Mouse (Mus musculus) embryonic fibroblast, embryonic 13.5 days (primary cell): ENCODE measurements at regions not wholly inside any gene's neighbourhood (a gene's known extent, or its start where the extent isn't known, plus 50 kb on each side); places are given as distances from the start of the nearest gene placed in this dataset.
A peak's percentile ranks its signal among the peaks of the same experiment; 100 is the strongest.
"Not testable (repeated sequence)": the region's sequence is repeated elsewhere in the genome, so short reads cannot be mapped to it uniquely, and the experiment has no call there.

Experiments
- H3K27ac ChIP-seq: 2 replicates; pipeline ENCODE4 v1.5.1; 2012; ENCODE audit warnings: low read length, control low read depth, inconsistent platforms; ENCODE audit not compliant: insufficient read depth
- H3K4me1 ChIP-seq: 2 replicates; pipeline ENCODE4 v1.6.1; 2011; ENCODE audit warnings: low read length; ENCODE audit not compliant: control insufficient read depth, insufficient read depth
- H3K4me3 ChIP-seq: 2 replicates; pipeline ENCODE4 v1.5.1; 2011; ENCODE audit warnings: mild to moderate bottlenecking, control low read depth, low read length; ENCODE audit not compliant: insufficient read depth
- CTCF ChIP-seq: IDR thresholded peaks from 2 replicates; pipeline ENCODE4 v1.5.1; 2011; ENCODE audit warnings: mild to moderate bottlenecking, control low read depth, low read length, moderate library complexity, borderline replicate concordance; ENCODE audit not compliant: insufficient read depth
- POLR2A ChIP-seq: IDR thresholded peaks from 2 replicates; pipeline ENCODE4 v1.6.1; 2011; ENCODE audit warnings: low read depth, mild to moderate bottlenecking, control low read depth, low read length, moderate library complexity

DNA sequence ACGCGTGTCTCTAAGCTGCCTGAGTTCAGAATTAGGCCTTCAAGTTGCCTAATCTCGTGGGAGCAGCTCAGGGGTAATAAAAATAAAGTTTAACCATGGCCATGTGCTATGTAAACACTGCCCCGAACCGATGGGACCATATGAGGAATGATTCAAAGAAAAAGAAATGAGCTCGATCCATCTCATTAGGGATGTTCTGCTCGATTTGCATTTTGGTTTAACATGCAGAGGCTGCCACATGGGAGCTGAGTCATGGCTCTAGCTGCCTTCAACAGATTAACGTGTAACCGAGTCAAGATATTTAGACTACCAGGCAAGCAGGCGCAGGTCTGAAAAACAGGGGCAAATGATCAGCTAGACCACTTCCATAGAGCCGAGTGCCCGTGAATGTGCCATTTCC is 323.8 kb upstream of the Tmpo start:
- H3K27ac ChIP-seq: peak overlapping the region; percentile 52
- no peaks in the 10 kb centered on the region for H3K4me1 ChIP-seq
- H3K4me3 ChIP-seq: no peak overlapping the region
- TF ChIP-seq CTCF (no peak), POLR2A (no peak)

DNA sequence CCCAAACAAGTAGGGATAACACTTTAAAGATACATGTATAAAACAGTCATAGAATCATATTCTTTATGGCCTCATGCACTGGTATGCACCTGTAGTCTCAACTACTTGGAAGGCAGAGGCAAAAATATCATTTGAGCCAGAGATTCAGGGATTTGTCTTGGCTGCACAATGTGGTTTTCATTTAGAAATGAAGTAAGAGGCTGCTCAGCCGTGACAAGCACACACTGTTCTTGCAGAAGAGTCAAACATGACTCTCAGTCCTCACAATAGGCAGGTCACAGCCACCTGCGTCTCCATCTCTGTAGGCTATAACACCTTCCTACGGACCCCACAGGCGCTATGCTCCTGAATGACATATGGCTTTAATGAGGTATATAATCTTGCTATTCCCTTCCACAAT is 317.4 kb upstream of the Tmpo start:
- Histone ChIP-seq H3K27ac (no peak overlapping the region), H3K4me3 (no peak overlapping the region), H3K4me1 (no peaks in the 10 kb centered on the region)
- TF ChIP-seq CTCF: no peak
- no peak for TF ChIP-seq POLR2A

DNA sequence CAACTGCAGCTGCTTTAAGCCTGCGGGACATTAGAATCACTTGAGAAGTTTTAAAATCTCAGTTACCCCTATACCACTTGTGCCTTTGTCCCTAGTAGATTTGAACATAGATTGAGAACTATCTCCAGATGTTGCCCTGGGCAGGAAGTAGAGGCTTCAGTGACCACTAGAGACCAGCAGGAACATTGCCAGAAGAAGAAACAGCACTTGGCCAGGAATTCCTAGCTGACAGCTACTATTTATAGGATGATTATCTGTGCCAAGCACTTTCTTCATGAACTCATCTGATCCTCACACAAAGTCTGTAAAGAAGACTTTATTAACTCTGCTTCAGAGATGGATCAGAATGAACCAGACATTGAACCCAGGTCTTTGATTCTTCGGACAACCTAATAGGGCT is 283.6 kb upstream of the Tmpo start:
- no peak overlapping the region for H3K27ac ChIP-seq
- TF ChIP-seq POLR2A: no peak
- TF ChIP-seq CTCF: no peak
- no peaks in the 10 kb centered on the region for H3K4me1 ChIP-seq
- no peak overlapping the region for H3K4me3 ChIP-seq

DNA sequence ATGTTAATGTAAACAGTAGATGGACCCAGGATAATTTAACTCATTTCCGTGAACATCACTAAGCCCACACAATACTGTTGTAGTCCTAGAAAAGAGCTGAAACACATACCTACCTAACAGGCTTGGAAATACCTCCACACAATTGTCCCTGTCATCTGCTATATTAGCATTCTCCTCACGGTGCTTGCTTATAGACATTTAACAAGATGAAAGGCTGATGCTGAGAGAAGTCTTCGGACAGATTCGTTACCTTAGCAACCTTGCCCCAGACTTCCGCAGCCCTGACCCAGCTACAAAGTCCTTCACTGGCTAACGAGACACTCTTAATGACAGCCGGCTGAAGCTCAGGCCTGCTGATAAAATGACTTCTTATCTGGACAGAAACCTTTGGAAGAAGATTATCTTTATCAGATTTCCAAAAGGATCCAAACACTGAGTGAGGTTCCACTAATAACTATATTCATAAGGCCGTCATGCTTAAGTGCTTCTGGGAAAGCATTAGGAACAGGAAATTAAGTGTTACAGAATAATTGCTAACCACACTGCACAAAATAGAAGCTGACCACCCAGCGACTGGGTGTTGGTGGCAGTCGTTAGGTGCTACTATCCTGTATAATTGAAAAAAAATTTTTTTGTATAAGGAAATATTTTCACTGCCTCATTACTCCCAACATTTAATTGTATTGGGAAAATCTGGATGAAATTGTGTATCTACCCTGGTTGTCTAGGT is 267.0 kb upstream of the Tmpo start:
- Histone ChIP-seq H3K4me1 (no peaks in the 10 kb centered on the region), H3K4me3 (no peak overlapping the region), H3K27ac (no peak overlapping the region)
- TF ChIP-seq POLR2A: no peak
- TF ChIP-seq CTCF: no peak

DNA sequence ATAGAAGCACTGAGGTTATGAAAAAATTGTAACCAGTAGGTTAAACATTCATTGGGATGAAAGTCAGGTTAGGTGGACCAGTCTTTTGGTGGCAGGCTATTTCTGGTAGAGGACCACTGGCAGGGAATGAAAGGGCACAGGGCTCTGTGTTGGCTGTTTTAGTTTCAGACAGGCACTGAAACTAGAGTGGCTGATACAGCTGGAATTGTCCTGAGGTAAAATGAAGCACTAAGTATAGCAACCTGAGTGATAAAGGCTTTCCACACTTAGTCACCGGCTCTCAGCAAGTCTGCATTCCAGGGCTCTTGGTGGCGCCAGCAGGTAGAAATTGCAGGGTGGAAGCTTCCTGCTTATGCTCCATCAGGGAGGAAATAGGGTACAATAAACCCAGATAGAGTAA is 262.2 kb upstream of the Tmpo start:
- no peak overlapping the region for H3K27ac ChIP-seq
- TF ChIP-seq POLR2A (no peak), CTCF (no peak)
- H3K4me3 ChIP-seq: no peak overlapping the region
- H3K4me1 ChIP-seq: no peaks in the 10 kb centered on the region

DNA sequence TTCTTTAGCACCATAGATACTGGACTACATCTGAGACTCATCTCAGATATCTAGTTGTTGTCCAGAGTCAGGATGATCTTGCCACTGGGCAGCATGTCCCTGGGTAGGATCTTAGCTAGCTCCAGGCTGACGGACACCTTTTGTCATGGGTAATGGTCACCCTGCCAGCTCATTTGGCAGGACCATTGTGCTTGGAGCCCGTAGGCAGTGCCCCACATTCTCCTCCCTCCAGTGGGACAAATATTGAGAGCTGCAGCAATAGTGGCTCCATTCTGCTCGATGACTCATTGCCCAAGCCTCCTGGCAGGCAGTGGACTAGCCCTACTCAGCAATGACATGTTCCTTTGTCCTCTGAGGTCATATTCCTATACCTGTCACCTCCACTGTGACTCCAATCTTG is 258.9 kb upstream of the Tmpo start:
- Histone ChIP-seq H3K4me1 (no peaks in the 10 kb centered on the region), H3K27ac (no peak overlapping the region), H3K4me3 (no peak overlapping the region)
- TF ChIP-seq POLR2A: no peak
- no peak for TF ChIP-seq CTCF

DNA sequence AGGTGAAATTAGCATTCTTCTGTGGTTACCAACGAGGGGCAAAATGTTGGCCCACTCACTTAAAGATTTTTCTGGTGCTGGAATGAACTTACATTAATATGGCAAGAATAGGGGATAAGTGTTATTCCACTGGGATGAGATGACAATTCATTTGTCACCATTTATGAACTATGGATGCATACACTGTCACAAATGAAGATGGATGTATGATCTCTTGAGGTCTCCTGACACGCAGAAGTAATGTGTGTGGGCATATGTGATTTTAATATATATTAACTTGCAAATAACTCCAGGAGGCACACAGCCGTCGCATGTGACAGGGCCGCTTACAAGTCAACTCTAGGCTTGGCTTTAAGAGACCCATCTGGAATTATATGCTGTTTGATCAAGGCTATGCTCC is 256.8 kb upstream of the Tmpo start:
- H3K27ac ChIP-seq: no peak overlapping the region
- H3K4me1 ChIP-seq: no peaks in the 10 kb centered on the region
- TF ChIP-seq POLR2A (no peak), CTCF (no peak)
- H3K4me3 ChIP-seq: no peak overlapping the region

DNA sequence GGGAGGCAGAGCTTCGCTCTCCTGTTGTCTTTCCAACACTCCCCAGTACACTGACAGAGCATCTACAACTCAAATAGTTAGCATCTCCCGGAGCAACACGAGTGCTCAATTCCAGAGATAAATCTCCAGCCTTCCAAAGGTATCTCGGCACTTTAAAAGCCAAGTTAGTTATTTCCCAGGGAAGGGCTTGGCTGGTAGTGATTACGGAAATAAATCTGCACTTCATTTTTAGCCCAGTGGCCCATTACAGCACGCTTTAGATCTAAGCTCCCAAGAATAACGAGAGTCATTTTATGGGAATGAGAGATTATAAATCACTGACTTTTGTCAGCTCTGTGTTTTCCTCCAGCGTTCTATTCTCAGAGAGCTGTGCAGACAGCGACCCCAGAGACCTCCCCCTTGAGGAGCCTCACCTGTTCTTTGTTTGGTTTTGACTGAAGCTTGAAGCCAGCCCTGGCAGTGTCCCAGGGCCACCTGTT is 255.0 kb upstream of the Tmpo start:
- TF ChIP-seq POLR2A (no peak), CTCF (no peak)
- H3K4me3 ChIP-seq: no peak overlapping the region
- H3K4me1 ChIP-seq: no peaks in the 10 kb centered on the region
- no peak overlapping the region for H3K27ac ChIP-seq

DNA sequence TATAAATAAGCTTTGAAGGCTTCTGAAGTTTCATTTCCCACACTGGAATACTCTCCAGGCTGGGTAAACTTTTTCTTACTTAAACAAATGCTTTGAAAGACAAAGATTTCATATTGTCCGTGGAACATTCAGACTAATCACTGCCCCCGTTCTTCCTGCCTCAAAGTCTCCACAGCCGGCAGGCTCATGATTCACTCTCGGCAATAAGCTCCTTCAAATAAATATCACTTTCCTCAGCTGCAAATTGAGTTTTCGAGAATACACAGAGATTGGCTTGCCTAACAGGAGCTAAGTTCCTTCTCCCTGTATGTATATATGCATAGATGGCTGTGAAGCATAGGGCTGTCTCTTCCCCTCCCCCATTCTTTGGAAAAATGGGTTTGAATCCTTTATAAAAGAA is 249.2 kb upstream of the Tmpo start:
- Histone ChIP-seq H3K27ac (no peak overlapping the region), H3K4me1 (no peaks in the 10 kb centered on the region)
- TF ChIP-seq CTCF (no peak), POLR2A (no peak)

DNA sequence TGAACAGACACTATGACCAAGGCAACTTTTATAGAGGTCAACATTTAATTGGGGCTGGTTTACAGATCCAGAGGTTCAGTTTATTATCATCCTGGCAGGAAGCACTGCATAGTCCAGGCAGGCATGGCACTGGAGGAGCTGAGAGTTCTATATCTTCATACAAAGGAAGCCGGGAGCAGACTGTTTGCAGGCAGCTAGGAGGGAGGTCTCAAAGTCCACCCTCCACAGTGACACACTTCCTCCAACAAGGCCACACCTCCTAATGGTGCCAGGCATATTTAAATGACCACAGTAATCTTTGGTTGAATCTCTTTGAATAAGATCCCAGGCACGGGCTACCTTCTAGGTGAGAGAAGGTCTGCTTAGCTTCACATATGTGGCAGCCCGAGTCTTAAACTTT is 245.5 kb upstream of the Tmpo start:
- H3K27ac ChIP-seq: no peak overlapping the region
- no peaks in the 10 kb centered on the region for H3K4me1 ChIP-seq
- no peak overlapping the region for H3K4me3 ChIP-seq
- TF ChIP-seq POLR2A (no peak), CTCF (no peak)

More for the DNA sequence above, 249.2 kb upstream of the Tmpo start:
- H3K4me3 ChIP-seq: no peak overlapping the region

DNA sequence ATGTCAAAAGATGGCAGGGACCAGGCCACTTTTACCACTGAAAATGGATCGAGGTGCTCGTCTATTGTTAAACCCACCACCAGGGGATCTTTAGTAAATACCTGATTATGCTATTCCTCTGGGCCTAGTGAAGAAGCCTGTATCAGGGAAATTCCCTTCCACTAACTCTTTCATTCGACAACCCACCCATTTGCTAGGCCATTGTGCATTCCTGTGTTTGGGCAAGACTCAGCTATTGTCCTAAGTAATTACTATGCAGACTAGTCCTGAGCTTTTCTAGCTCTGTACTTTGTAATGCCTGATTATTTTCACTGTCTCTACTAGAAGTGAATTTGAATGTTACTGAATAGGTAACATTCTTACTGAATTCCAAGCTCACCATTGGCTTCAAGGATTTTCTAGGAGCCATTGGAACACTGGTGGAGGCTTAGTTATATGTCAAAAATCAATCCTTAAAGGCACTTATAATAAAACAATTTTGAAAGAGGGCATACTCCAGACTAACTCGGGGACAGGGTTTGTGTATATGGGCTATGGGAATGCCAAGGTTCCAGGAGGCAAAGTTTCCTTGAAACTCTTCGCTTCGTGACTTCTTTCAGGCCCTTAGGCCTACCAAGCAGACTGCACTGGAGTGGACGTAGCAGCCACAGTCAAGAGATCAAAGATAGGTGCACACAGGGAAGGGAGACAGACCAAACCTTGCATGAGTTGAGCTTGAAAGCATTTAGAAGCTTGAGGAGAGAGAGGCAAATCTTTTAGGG is 244.7 kb upstream of the Tmpo start:
- not testable (repeated sequence) for H3K4me3 ChIP-seq, H3K27ac ChIP-seq, H3K4me1 ChIP-seq
